Mouse (Mus musculus) midbrain, embryonic 10.5 days (tissue): ENCODE data around the gene Il31ra. TPM values are rescaled to one million over a fixed set of nuclear protein-coding genes. Genes with fewer than 3 reads are reported as not detected.

Experiments used
- polyA plus RNA-seq: library from polyadenylated mRNA; unstranded; fragments of >200 nt; fragmentation: Nextera tagmentation; extraction: Ambion mirVana; gene quantifications from 2 replicates; pipeline ENCODE4 v1.2.1, GENCODE M21; 2016

Gene Il31ra
- polyA plus RNA-seq, 1 experiment from 2014 or later: not detected

Other genes with a start within 250 kb of the Il31ra start
- 21.6 and 28.4 TPM in 2 replicates for gene Il6st, start 130.3 kb downstream of the Il31ra start, polyA plus RNA-seq
- 0.52 and 0.56 TPM in 2 replicates for gene Ddx4, start 58.1 kb upstream of the Il31ra start, polyA plus RNA-seq
- gene Slc38a9, start 66.4 kb upstream of the Il31ra start, polyA plus RNA-seq: 15.5 and 19.7 TPM in 2 replicates
- 22.3 and 22.6 TPM in 2 replicates for gene Plpp1, start 206.4 kb upstream of the Il31ra start, polyA plus RNA-seq